In the genomic region with DNA sequence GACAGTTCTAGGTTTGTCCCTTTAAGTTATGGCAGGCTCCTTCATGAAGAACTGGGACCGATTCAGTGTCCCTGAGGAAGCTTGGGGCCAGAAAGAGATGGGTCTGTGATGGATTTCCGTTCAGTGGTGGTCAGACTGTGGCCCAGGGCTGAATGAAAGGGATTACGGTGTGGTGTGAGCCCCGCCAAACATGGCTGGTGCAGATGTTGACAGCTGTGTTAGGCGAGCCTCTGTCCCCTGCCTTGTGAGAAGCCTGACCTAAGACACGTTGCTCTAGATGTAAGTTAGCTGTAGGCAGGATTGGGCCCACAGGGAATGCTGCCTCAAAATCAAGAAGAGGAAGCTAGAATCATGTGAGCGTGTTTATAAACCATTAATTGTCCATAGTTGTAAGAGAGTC, we compare ENCODE assay signal across 9 mouse cellular contexts. TPM values are rescaled to one million over a fixed set of nuclear protein-coding genes. Genes with fewer than 3 reads are reported as not detected.
DNase-seq lines count a peak whose midpoint lies in the region; ATAC-seq and TF ChIP-seq lines count a peak whose summit lies in the region.
"Had no signal": no experiment of that assay in that cellular context is flagged by ENCODE, and none has a peak within 500 bp of the region (broad histone marks: within the 10 kb centered on the region; RNA-seq: fewer than 3 reads in every experiment).

No protein-coding gene starts in this region.

- H3K27me3 ChIP-seq in hindbrain, embryonic 10.5 days (ENCODE audit: insufficient read depth, poor library complexity, severe bottlenecking), result peaks cover 96% of the 10 kb centered on the region
- H3K27me3 ChIP-seq in hindbrain, embryonic 13.5 days, result peaks cover 65% of the 10 kb centered on the region
- peaks cover 48% of the 10 kb centered on the region for H3K27me3 ChIP-seq in neural tube, embryonic 13.5 days
- H3K27me3 ChIP-seq in intestine, embryonic 16.5 days (replicated peaks; ENCODE audit: control insufficient read depth, insufficient read depth, low read length), result no peaks in the 10 kb centered on the region; the same call in 1 of the 2 replicates
- H3K27me3 ChIP-seq in stomach, postnatal 0 days (ENCODE audit: control insufficient read depth, insufficient read depth, low read length), result no peaks in the 10 kb centered on the region

- no peak overlapping the region for H3K4me2 ChIP-seq in hindbrain, embryonic 13.5 days
- H3K4me2 ChIP-seq in neural tube, embryonic 13.5 days, result no peak overlapping the region
- H3K4me2 ChIP-seq in intestine, embryonic 16.5 days (ENCODE audit: low read depth, low read length), result peak overlapping the region; percentile 96
- H3K4me2 ChIP-seq in stomach, postnatal 0 days (replicated peaks; ENCODE audit: low read depth), result peak overlapping the region; percentile 89

- peak overlapping the region; percentile 58 for H3K4me3 ChIP-seq in hindbrain, embryonic 10.5 days
- no peak overlapping the region for H3K4me3 ChIP-seq in hindbrain, embryonic 13.5 days
- 0 out of 2 replicates have a peak overlapping the region, but pooled peaks have one; percentile 50 for H3K4me3 ChIP-seq in neural tube, embryonic 13.5 days
- peak overlapping the region; percentile 54 for H3K4me3 ChIP-seq in intestine, embryonic 16.5 days (ENCODE audit: low read length)
- peak overlapping the region; percentile 51 for H3K4me3 ChIP-seq in stomach, postnatal 0 days (ENCODE audit: low read depth, low read length)

- H3K9me3 ChIP-seq in hindbrain, embryonic 10.5 days, result no peaks in the 10 kb centered on the region
- no peaks in the 10 kb centered on the region for H3K9me3 ChIP-seq in hindbrain, embryonic 13.5 days
- no peaks in the 10 kb centered on the region for H3K9me3 ChIP-seq in neural tube, embryonic 13.5 days
- H3K9me3 ChIP-seq in intestine, embryonic 16.5 days (ENCODE audit: control insufficient read depth, low read length), result no peaks in the 10 kb centered on the region
- H3K9me3 ChIP-seq in stomach, postnatal 0 days (ENCODE audit: control insufficient read depth, low read length), result no peaks in the 10 kb centered on the region

- WGBS in hindbrain, embryonic 10.5 days, result 60% methylated on average over 7 of the region's 7 CpGs
- WGBS in hindbrain, embryonic 13.5 days, result 64% methylated on average over 7 of the region's 7 CpGs
- WGBS in neural tube, embryonic 13.5 days, result 66% methylated on average over 7 of the region's 7 CpGs
- 53% methylated on average over 7 of the region's 7 CpGs for WGBS in intestine, embryonic 16.5 days
- WGBS in stomach, postnatal 0 days, result 54% methylated on average over 7 of the region's 7 CpGs

- no peak for TF ChIP-seq EP300 in stomach, postnatal 0 days (optimal IDR thresholded peaks at IDR 0.05)

- no peak for TF ChIP-seq CTCF in stomach, postnatal 0 days (IDR thresholded peaks at IDR 0.05; ENCODE audit: low read depth)

- DNase-seq in hindbrain, embryonic 10.5 days (ENCODE audit: low spot score), result no peak
- no peak for DNase-seq in neural tube, embryonic 10.5 days (ENCODE audit: extremely low spot score, low spot score)
- DNase-seq in stomach, postnatal 0 days (ENCODE audit: low spot score), result no peak
- DNase-seq in cerebellum, adult 11-12 months, result no peak
- no peak for DNase-seq in kidney, postnatal 36 days
- DNase-seq: gastrocnemius, postnatal 25 days had no signal

- no peak overlapping the region for H3K9ac ChIP-seq in hindbrain, embryonic 13.5 days
- H3K9ac ChIP-seq in neural tube, embryonic 13.5 days, result no peak overlapping the region
- peak overlapping the region; percentile 57 for H3K9ac ChIP-seq in intestine, embryonic 16.5 days (ENCODE audit: low read depth, low read length)
- no peak overlapping the region; the same call in 1 of the 2 replicates for H3K9ac ChIP-seq in stomach, postnatal 0 days (ENCODE audit: low read length)

- H3K36me3 ChIP-seq in hindbrain, embryonic 10.5 days, result peaks cover 2% of the 10 kb centered on the region; the same call in 1 of the 2 replicates
- no peaks in the 10 kb centered on the region for H3K36me3 ChIP-seq in hindbrain, embryonic 13.5 days
- H3K36me3 ChIP-seq in neural tube, embryonic 13.5 days, result no peaks in the 10 kb centered on the region
- 0 out of 2 replicates have a peak, but pooled peaks cover 3% of the 10 kb centered on the region for H3K36me3 ChIP-seq in intestine, embryonic 16.5 days (ENCODE audit: control insufficient read depth, insufficient read depth, low read length)
- no peaks in the 10 kb centered on the region for H3K36me3 ChIP-seq in stomach, postnatal 0 days (ENCODE audit: control insufficient read depth, insufficient read depth, low read length)

- H3K4me1 ChIP-seq in hindbrain, embryonic 10.5 days (replicated peaks), result peaks cover 21% of the 10 kb centered on the region
- peaks cover 13% of the 10 kb centered on the region for H3K4me1 ChIP-seq in hindbrain, embryonic 13.5 days (replicated peaks)
- H3K4me1 ChIP-seq in neural tube, embryonic 13.5 days (replicated peaks), result peaks cover 20% of the 10 kb centered on the region
- H3K4me1 ChIP-seq in intestine, embryonic 16.5 days (ENCODE audit: control insufficient read depth, insufficient read depth, low read length), result peaks cover 28% of the 10 kb centered on the region
- peaks cover 3% of the 10 kb centered on the region; the same call in 1 of the 2 replicates for H3K4me1 ChIP-seq in stomach, postnatal 0 days (replicated peaks; ENCODE audit: control insufficient read depth, insufficient read depth)

- H3K27ac ChIP-seq in hindbrain, embryonic 10.5 days, result no peak overlapping the region
- no peak overlapping the region for H3K27ac ChIP-seq in hindbrain, embryonic 13.5 days
- no peak overlapping the region for H3K27ac ChIP-seq in neural tube, embryonic 13.5 days (replicated peaks)
- no peak overlapping the region for H3K27ac ChIP-seq in intestine, embryonic 16.5 days (ENCODE audit: low read length)
- H3K27ac ChIP-seq in stomach, postnatal 0 days (replicated peaks), result no peak overlapping the region

- ATAC-seq in hindbrain, embryonic 13.5 days (ENCODE audit: low FRiP score), result no peak
- ATAC-seq in neural tube, embryonic 13.5 days (ENCODE audit: low read depth), result no peak
- no peak for ATAC-seq in intestine, embryonic 16.5 days
- ATAC-seq in stomach, postnatal 0 days (ENCODE audit: low FRiP score, low TSS enrichment), result no peak

RNA-seq across cellular contexts. Expression of gene Irf8, which starts 1.0 kb away (rescaled TPM):
- polyA plus RNA-seq in hindbrain, embryonic 10.5 days (2016; fragmentation: Nextera tagmentation; extraction: Ambion mirVana), result 5.4 and 6.3 TPM in 2 replicates
- polyA plus RNA-seq in hindbrain, embryonic 13.5 days (2015; fragmentation: Nextera tagmentation; extraction: Ambion mirVana), result 4.2 and 5.9 TPM in 2 replicates
- polyA plus RNA-seq in neural tube, embryonic 13.5 days (2015; fragmentation: Nextera tagmentation; extraction: Ambion mirVana), result 4.1 and 4.9 TPM in 2 replicates
- 55.5 and 55.6 TPM in 2 replicates for polyA plus RNA-seq in intestine, embryonic 16.5 days (2015; fragmentation: Nextera tagmentation; extraction: Ambion mirVana)
- polyA plus RNA-seq in stomach, postnatal 0 days (2015; fragmentation: Nextera tagmentation; extraction: Ambion mirVana), result 18.7 and 18.9 TPM in 2 replicates

Comparison
In these comparisons a context has a peak if more than half of its experiments do, and no peak if none do; other contexts are left out.
1. H3K4me2 ChIP-seq: peak in intestine, embryonic 16.5 days (single experiment) and stomach, postnatal 0 days (single experiment); none in hindbrain, embryonic 13.5 days (single experiment) and neural tube, embryonic 13.5 days (single experiment).